9 mouse cellular contexts compared by ENCODE assay signal in the genomic region with DNA sequence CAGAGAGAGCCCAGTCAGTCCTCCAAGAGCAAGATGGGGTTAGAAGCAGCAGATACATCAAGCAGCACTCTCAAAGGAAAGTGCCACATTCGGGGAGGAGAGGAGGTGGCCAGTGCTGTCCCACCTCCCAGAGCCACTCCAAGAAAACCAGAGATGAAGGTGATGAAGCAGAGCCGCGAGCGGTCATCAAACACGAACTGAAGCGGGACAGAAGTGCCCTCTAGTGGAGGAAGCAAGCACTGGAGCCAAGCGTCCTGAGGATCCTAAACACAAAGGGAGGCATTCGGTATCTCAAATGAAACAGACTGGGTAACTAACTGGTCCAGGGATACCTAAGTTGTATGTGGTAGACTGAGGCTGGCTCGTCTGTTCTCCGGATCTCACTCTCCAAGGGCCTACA. TPM values are rescaled to one million over a fixed set of nuclear protein-coding genes. Genes with fewer than 3 reads are reported as not detected.
DNase-seq lines count a peak whose midpoint lies in the region; ATAC-seq and TF ChIP-seq lines count a peak whose summit lies in the region.
"Had no signal": no experiment of that assay in that cellular context is flagged by ENCODE, and none has a peak within 500 bp of the region (broad histone marks: within the 10 kb centered on the region; RNA-seq: fewer than 3 reads in every experiment).

No protein-coding gene starts in this region.

- no peaks in the 10 kb centered on the region; the same call in 1 of the 2 replicates for H3K36me3 ChIP-seq in lung, postnatal 0 days (ENCODE audit: insufficient read depth, low read length)

- no peak overlapping the region for H3K27ac ChIP-seq in lung, postnatal 0 days (ENCODE audit: low read length)
- H3K27ac ChIP-seq: stomach, embryonic 15.5 days had no signal

- ATAC-seq in lung, postnatal 0 days, result peak; percentile 20; the same call in 1 of the 2 replicates

- no peaks in the 10 kb centered on the region for H3K27me3 ChIP-seq in lung, postnatal 0 days (replicated peaks; ENCODE audit: insufficient read depth, low read length)

- TF ChIP-seq CTCF in lung, postnatal 0 days (IDR thresholded peaks at IDR 0.05), result peak; percentile 95

- 0 out of 2 replicates have a peak, but pooled peaks cover 6% of the 10 kb centered on the region for H3K4me1 ChIP-seq in lung, postnatal 0 days (ENCODE audit: insufficient read depth, low read depth, low read length)

- no peak for TF ChIP-seq EP300 in lung, postnatal 0 days (IDR thresholded peaks at IDR 0.05)

- no peak overlapping the region for H3K4me2 ChIP-seq in lung, postnatal 0 days (replicated peaks; ENCODE audit: low read depth, low read length)
- H3K4me2 ChIP-seq: stomach, embryonic 15.5 days had no signal

- peak; percentile 76 for DNase-seq in CD4-positive, CD25-positive, alpha-beta regulatory T cell, adult 2 months (ENCODE audit: low read depth, low spot score)
- DNase-seq in adipocyte (ENCODE audit: low spot score), result peak; percentile 54
- DNase-seq in embryo, embryonic 10.5 days (ENCODE audit: low spot score), result peak; percentile 89
- peak; percentile 36 to 71 for DNase-seq in gastrocnemius, postnatal 4 days (ENCODE audit: low spot score in 2 of 2)
- peak; percentile 63 to 84 for DNase-seq in kidney, postnatal 36 days
- peak; percentile 80 for DNase-seq in lung, postnatal 0 days (ENCODE audit: low spot score)
- DNase-seq in retina, postnatal 7 days (ENCODE audit: low read depth, low spot score), result peak; percentile 50
- DNase-seq in urinary bladder, postnatal 36 days (ENCODE audit: low spot score in 2 of 2), result peak; percentile 62 to 70

- H3K9me3 ChIP-seq in lung, postnatal 0 days (ENCODE audit: low read length), result no peaks in the 10 kb centered on the region
- H3K9me3 ChIP-seq: stomach, embryonic 15.5 days had no signal

- WGBS in lung, postnatal 0 days, result 24% methylated on average over 10 of the region's 10 CpGs

- no peak overlapping the region for H3K4me3 ChIP-seq in lung, postnatal 0 days (ENCODE audit: low read depth, low read length)
- H3K4me3 ChIP-seq: stomach, embryonic 15.5 days had no signal

- no peak overlapping the region for H3K9ac ChIP-seq in lung, postnatal 0 days (replicated peaks; ENCODE audit: low read depth)
- H3K9ac ChIP-seq: stomach, embryonic 15.5 days had no signal

RNA-seq across cellular contexts. Expression of gene Strn4, which starts 6.0 kb away (rescaled TPM):
- 10 to 100 TPM; 66.6 to 78.7 TPM for total RNA-seq in gastrocnemius, postnatal 4 days (2021)
- polyA plus RNA-seq in lung, postnatal 0 days (2015; fragmentation: Nextera tagmentation; extraction: Ambion mirVana), result 57.7 and 60.7 TPM in 2 replicates

RNA-seq across cellular contexts. Expression of gene Fkrp, which starts 6.8 kb away (rescaled TPM):
- 10 to 100 TPM; 22.7 to 22.9 TPM for total RNA-seq in gastrocnemius, postnatal 4 days (2021)
- polyA plus RNA-seq in lung, postnatal 0 days (2015; fragmentation: Nextera tagmentation; extraction: Ambion mirVana), result 22.3 and 23.5 TPM in 2 replicates

RNA-seq across cellular contexts. Expression of gene Slc1a5, which starts 28.6 kb away (rescaled TPM):
- total RNA-seq in gastrocnemius, postnatal 4 days (2021), result 10 to 100 TPM; 51.8 to 55.1 TPM
- 176 and 178 TPM in 2 replicates for polyA plus RNA-seq in lung, postnatal 0 days (2015; fragmentation: Nextera tagmentation; extraction: Ambion mirVana)

RNA-seq across cellular contexts. Expression of gene Prkd2, which starts 33.0 kb away (rescaled TPM):
- total RNA-seq in gastrocnemius, postnatal 4 days (2021), result 10 to 100 TPM; 16.8 to 17.4 TPM
- 26.1 and 29.0 TPM in 2 replicates for polyA plus RNA-seq in lung, postnatal 0 days (2015; fragmentation: Nextera tagmentation; extraction: Ambion mirVana)
